Mouse (Mus musculus) kidney, embryonic 14.5 days (tissue): Measurements from ENCODE around the gene Emc10. TPM values are rescaled to one million over a fixed set of nuclear protein-coding genes. Genes with fewer than 3 reads are reported as not detected.

Experiments used
- microRNA-seq: library from miRNA; unstranded; fragments of <30 nt; microRNA quantifications from one replicate; pipeline ENCODE4, GENCODE M21; 2016
- polyA plus RNA-seq: library from polyadenylated mRNA; unstranded; fragments of >200 nt; fragmentation: Nextera tagmentation; extraction: Ambion mirVana; gene quantifications from 2 replicates; pipeline ENCODE4 v1.2.1, GENCODE M21; 2014

Gene Emc10
- polyA plus RNA-seq, 1 experiment from 2014 or later = 138 TPM

Small RNA genes within 50 kb of the gene (microRNA-seq; reads per million reads assigned to microRNA genes)
- not detected for gene Mir7052
- not detected for gene Mir7053

Other genes starting within 250 kb of the Emc10 start
- gene 1700028J19Rik, start 249.8 kb downstream of the Emc10 start, polyA plus RNA-seq = 1.3 and 1.6 TPM in 2 replicates
- gene 2410002F23Rik, start 249.8 kb downstream of the Emc10 start, polyA plus RNA-seq = 119 and 143 TPM in 2 replicates
- gene Acp4, start 239.2 kb downstream of the Emc10 start, polyA plus RNA-seq = not detected in 2 replicates
- not detected in 2 replicates for gene Gm15517, start 235.1 kb downstream of the Emc10 start, polyA plus RNA-seq
- 3.4 TPM in 2 replicates for gene Clec11a, start 189.6 kb downstream of the Emc10 start, polyA plus RNA-seq
- 1.3 and 1.9 TPM in 2 replicates for gene Shank1, start 186.3 kb downstream of the Emc10 start, polyA plus RNA-seq
- gene Syt3, start 112.4 kb downstream of the Emc10 start, polyA plus RNA-seq = 1.4 and 2.3 TPM in 2 replicates
- 1.0 and 1.5 TPM in 2 replicates for gene 1700008O03Rik, start 110.7 kb downstream of the Emc10 start, polyA plus RNA-seq
- gene Lrrc4b, start 67.5 kb downstream of the Emc10 start, polyA plus RNA-seq = 0.50 and 0.70 TPM in 2 replicates
- 0.88 and 1.6 TPM in 2 replicates for gene Aspdh, start 31.1 kb downstream of the Emc10 start, polyA plus RNA-seq
- 64.9 and 78.9 TPM in 2 replicates for gene Josd2, start 28.5 kb downstream of the Emc10 start, polyA plus RNA-seq
- 13.2 and 16.6 TPM in 2 replicates for gene Fam71e1, start 52 bp upstream of the Emc10 start, polyA plus RNA-seq
- gene Mybpc2, start 28.1 kb upstream of the Emc10 start, polyA plus RNA-seq = 0.06 and 0.18 TPM in 2 replicates
- not detected in 2 replicates for gene Spib, start 35.5 kb upstream of the Emc10 start, polyA plus RNA-seq
- gene Pold1, start 52.3 kb upstream of the Emc10 start, polyA plus RNA-seq = 51.6 and 69.5 TPM in 2 replicates
- 69.1 and 69.8 TPM in 2 replicates for gene Nr1h2, start 57.4 kb upstream of the Emc10 start, polyA plus RNA-seq
- 5.0 and 7.0 TPM in 2 replicates for gene Napsa, start 75.9 kb upstream of the Emc10 start, polyA plus RNA-seq
- gene Kcnc3, start 94.1 kb upstream of the Emc10 start, polyA plus RNA-seq = 0.18 and 0.26 TPM in 2 replicates
- gene Myh14, start 174.3 kb upstream of the Emc10 start, polyA plus RNA-seq = 1.3 and 1.8 TPM in 2 replicates
- not detected in 2 replicates for gene Izumo2, start 212.2 kb upstream of the Emc10 start, polyA plus RNA-seq